Mouse (Mus musculus): ENCODE results near the gene Adcyap1. TPM values are rescaled to one million over a fixed set of nuclear protein-coding genes. Genes with fewer than 3 reads are reported as not detected.

The Adcyap1 gene
- polyA plus RNA-seq, 1 experiment from 2014 or later: not detected

GRCm38 (mm10) chr17:93203076-93204031, 4.5 kb downstream of the Adcyap1 start:
- ATAC-seq: no peak
- POLR2A ChIA-PET: no interaction called here
- peaks cover 78% of the 10 kb centered on the region for H3K27me3 ChIP-seq

GRCm38 (mm10) chr17:93217785-93218184, 19.0 kb downstream of the Adcyap1 start:
- TF ChIP-seq CTCF (IDR thresholded peaks at IDR 0.05): no peak
- POLR2A ChIA-PET: no interaction called here
- in situ Hi-C loops (cut with MboI; ENCODE audit: low pct_unique_long_range_greater_than_20kb): no loop called here
- DNase-seq (ENCODE audit: low read depth, low spot score): no peak
- no peaks in the 10 kb centered on the region for H3K27me3 ChIP-seq
- CTCF ChIA-PET: interaction anchor here (1.6 kb wide), 1 partner anchor 11 kb away, joined by 4 read pairs; no protein-coding TSS in a partner anchor
- ATAC-seq: no peak

More at GRCm38 (mm10) chr17:93203076-93204031, 4.5 kb downstream of the Adcyap1 start:
- no peak for DNase-seq (ENCODE audit: low read depth, low spot score)
- no peak for TF ChIP-seq CTCF (IDR thresholded peaks at IDR 0.05)
- CTCF ChIA-PET: no interaction called here
- in situ Hi-C loops (cut with MboI; ENCODE audit: low pct_unique_long_range_greater_than_20kb): no loop called here

DNA sequence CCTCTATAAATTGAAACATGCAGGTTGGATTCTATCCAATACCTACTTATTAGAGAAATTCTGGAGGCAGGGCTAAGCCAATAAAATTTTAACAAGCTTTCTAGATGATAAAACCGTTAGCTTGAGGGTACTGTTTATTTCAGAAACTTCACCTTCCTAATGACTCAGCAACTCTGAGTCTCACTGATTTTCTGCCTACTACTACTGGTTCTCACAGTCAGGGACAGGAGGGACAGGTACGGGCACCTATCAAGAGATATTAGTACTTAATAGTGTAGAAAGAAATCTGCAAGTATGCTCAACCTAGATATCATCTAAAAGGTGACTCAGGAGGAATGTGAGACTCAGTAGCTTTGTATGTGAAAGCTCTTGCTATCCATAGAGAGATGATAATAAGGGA, 19.8 kb downstream of the Adcyap1 start:
- no peak for TF ChIP-seq CTCF (IDR thresholded peaks at IDR 0.05)
- ChIA-PET CTCF (interaction anchor here (1.6 kb wide), 1 partner anchor 12 kb away, joined by 4 read pairs; no protein-coding TSS in a partner anchor), POLR2A (no interaction called here)
- in situ Hi-C loops (cut with MboI; ENCODE audit: low pct_unique_long_range_greater_than_20kb): no loop called here
- ATAC-seq (no peak), DNase-seq (ENCODE audit: low read depth, low spot score) (no peak)
- no peaks in the 10 kb centered on the region for H3K27me3 ChIP-seq

GRCm38 (mm10) chr17:93237355-93237754, 38.5 kb downstream of the Adcyap1 start:
- in situ Hi-C loops (cut with MboI; ENCODE audit: low pct_unique_long_range_greater_than_20kb): no loop called here
- POLR2A ChIA-PET: no interaction called here
- ATAC-seq (no peak), DNase-seq (ENCODE audit: low read depth, low spot score) (no peak)
- CTCF ChIA-PET: no interaction called here
- TF ChIP-seq CTCF (IDR thresholded peaks at IDR 0.05): no peak
- no peaks in the 10 kb centered on the region for H3K27me3 ChIP-seq

All from Patski (cell line).